Mouse (Mus musculus) adrenal gland, postnatal 4 days (tissue): ENCODE results near the gene Mphosph9. TPM values are rescaled to one million over a fixed set of nuclear protein-coding genes. Genes with fewer than 3 reads are reported as not detected.

ENCODE experiments used
- total RNA-seq, 2 experiments: library from RNA; stranded (reverse); gene quantifications; 2 replicates each; pipeline ENCODE4 v1.2.3; 2021

Mphosph9 gene
- total RNA-seq, 2 experiments from 2014 or later = 10.4 to 11.7 TPM

Other genes starting within 250 kb of the Mphosph9 start
- gene Abcb9, start 232.2 kb downstream of the Mphosph9 start, total RNA-seq = 1 to 10 TPM; 5.8 to 7.2 TPM
- gene Ogfod2, start 215.7 kb downstream of the Mphosph9 start, total RNA-seq = 10 to 100 TPM; 36.7 to 36.9 TPM
- gene Arl6ip4, start 211.9 kb downstream of the Mphosph9 start, total RNA-seq = 10 to 100 TPM; 77.2 to 80.9 TPM
- gene Pitpnm2, start 78.2 kb downstream of the Mphosph9 start, total RNA-seq = 10 to 100 TPM; 51.2 to 56.3 TPM
- 10 to 100 TPM; 12.0 to 12.6 TPM for gene 2810006K23Rik, start 117 bp upstream of the Mphosph9 start, total RNA-seq
- 100 to 1,000 TPM; 191 to 204 TPM for gene Cdk2ap1, start 35.1 kb upstream of the Mphosph9 start, total RNA-seq
- gene Sbno1, start 98.0 kb upstream of the Mphosph9 start, total RNA-seq = 100 to 1,000 TPM in 1 of 2 experiments, 10 to 100 TPM in 1; 90.4 to 102 TPM
- 100 to 1,000 TPM in 1 of 2 experiments, 10 to 100 TPM in 1; 97.9 to 105 TPM for gene Kmt5a, start 112.0 kb upstream of the Mphosph9 start, total RNA-seq
- 10 to 100 TPM; 27.3 to 31.4 TPM for gene Rilpl2, start 150.4 kb upstream of the Mphosph9 start, total RNA-seq
- gene Snrnp35, start 155.2 kb upstream of the Mphosph9 start, total RNA-seq = 10 to 100 TPM; 17.6 to 22.7 TPM
- gene Rilpl1, start 203.4 kb upstream of the Mphosph9 start, total RNA-seq = 10 to 100 TPM; 23.0 TPM
- 100 to 1,000 TPM; 199 to 213 TPM for gene Tmed2, start 212.7 kb upstream of the Mphosph9 start, total RNA-seq
- 10 to 100 TPM; 16.1 to 16.8 TPM for gene Ddx55, start 224.9 kb upstream of the Mphosph9 start, total RNA-seq